ENCODE assay signal across 21 mouse cellular contexts in the genomic region with DNA sequence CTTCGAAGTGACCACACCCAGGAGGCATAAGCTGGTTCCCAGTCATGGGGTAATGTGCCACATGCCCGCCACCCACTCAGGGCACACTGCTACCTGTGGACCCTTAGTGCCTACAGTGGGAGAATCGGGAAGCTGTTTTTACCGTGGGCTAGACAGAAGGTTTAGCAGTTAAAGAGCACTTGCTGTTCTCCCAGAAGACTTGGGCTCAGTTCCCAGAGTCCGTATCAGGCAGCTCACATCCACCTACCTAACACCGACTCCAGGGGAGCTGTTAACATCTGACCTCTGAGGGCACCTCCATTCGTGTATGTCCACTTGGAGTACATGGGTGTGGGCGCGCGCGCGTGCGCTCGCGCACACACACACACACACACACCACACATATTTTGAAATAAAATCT. TPM values are rescaled to one million over a fixed set of nuclear protein-coding genes. Genes with fewer than 3 reads are reported as not detected.
DNase-seq lines count a peak whose midpoint lies in the region; ATAC-seq lines count a peak whose summit lies in the region.
"Had no signal": no experiment of that assay in that cellular context is flagged by ENCODE, and none has a peak within 500 bp of the region (broad histone marks: within the 10 kb centered on the region; RNA-seq: fewer than 3 reads in every experiment).

No protein-coding gene starts in this region.

- H3K4me3 ChIP-seq in forebrain, embryonic 11.5 days (ENCODE audit: low read depth, low read length) = no peak overlapping the region
- H3K4me3 ChIP-seq in forebrain, embryonic 12.5 days (replicated peaks) = no peak overlapping the region
- H3K4me3 ChIP-seq in embryonic facial prominence, embryonic 10.5 days = no peak overlapping the region
- no peak overlapping the region for H3K4me3 ChIP-seq in embryonic facial prominence, embryonic 15.5 days (replicated peaks)
- no peak overlapping the region for H3K4me3 ChIP-seq in limb, embryonic 12.5 days (replicated peaks)
- no peak overlapping the region for H3K4me3 ChIP-seq in hindbrain, embryonic 14.5 days (replicated peaks; ENCODE audit: low read length)
- H3K4me3 ChIP-seq: heart, embryonic 12.5 days; hindbrain, embryonic 13.5 days; stomach, embryonic 15.5 days had no signal

- no peak overlapping the region for H3K4me2 ChIP-seq in forebrain, embryonic 11.5 days (ENCODE audit: low read depth, low read length, severe bottlenecking)
- H3K4me2 ChIP-seq in forebrain, embryonic 12.5 days = no peak overlapping the region
- H3K4me2 ChIP-seq in embryonic facial prominence, embryonic 15.5 days (replicated peaks) = no peak overlapping the region
- no peak overlapping the region for H3K4me2 ChIP-seq in limb, embryonic 12.5 days
- no peak overlapping the region for H3K4me2 ChIP-seq in hindbrain, embryonic 14.5 days (replicated peaks)
- H3K4me2 ChIP-seq: heart, embryonic 12.5 days; hindbrain, embryonic 13.5 days; lung, embryonic 14.5 days; stomach, embryonic 15.5 days had no signal

- peak; percentile 45 for DNase-seq in forebrain, embryonic 11.5 days (ENCODE audit: low spot score)
- no peak for DNase-seq in embryonic facial prominence, embryonic 10.5 days (ENCODE audit: low spot score)
- DNase-seq in heart, postnatal 10 days = no peak
- DNase-seq in urinary bladder, postnatal 14 days (ENCODE audit: low spot score) = no peak
- no peak for DNase-seq in hindbrain, embryonic 14.5 days (ENCODE audit: low spot score)
- DNase-seq: adrenal gland, postnatal 25 days; cerebellum, adult 11 months; gastrocnemius, postnatal 10 days; heart, postnatal 14 days; kidney, adult 18-20 months; lung, embryonic 14.5 days; right cerebral cortex, postnatal 4 days; thymus, postnatal 25 days had no signal

- WGBS in forebrain, embryonic 11.5 days = 92% methylated on average over 15 of the region's 15 CpGs
- 94% methylated on average over 15 of the region's 15 CpGs for WGBS in forebrain, embryonic 12.5 days
- 92% methylated on average over 15 of the region's 15 CpGs for WGBS in embryonic facial prominence, embryonic 10.5 days
- 83% methylated on average over 15 of the region's 15 CpGs for WGBS in embryonic facial prominence, embryonic 15.5 days
- 75% methylated on average over 15 of the region's 15 CpGs for WGBS in limb, embryonic 12.5 days
- 96% methylated on average over 15 of the region's 15 CpGs for WGBS in hindbrain, embryonic 14.5 days

- H3K27me3 ChIP-seq in forebrain, embryonic 11.5 days (ENCODE audit: control insufficient read depth, insufficient read depth, low read length) = no peaks in the 10 kb centered on the region
- H3K27me3 ChIP-seq in forebrain, embryonic 12.5 days = no peaks in the 10 kb centered on the region
- H3K27me3 ChIP-seq in embryonic facial prominence, embryonic 10.5 days (replicated peaks; ENCODE audit: low read depth, poor library complexity, severe bottlenecking) = no peaks in the 10 kb centered on the region
- no peaks in the 10 kb centered on the region for H3K27me3 ChIP-seq in embryonic facial prominence, embryonic 15.5 days
- H3K27me3 ChIP-seq in limb, embryonic 12.5 days = no peaks in the 10 kb centered on the region
- no peaks in the 10 kb centered on the region for H3K27me3 ChIP-seq in hindbrain, embryonic 14.5 days (ENCODE audit: control insufficient read depth, insufficient read depth, low read length)
- H3K27me3 ChIP-seq: heart, embryonic 12.5 days; hindbrain, embryonic 13.5 days; stomach, embryonic 15.5 days had no signal

- intact Hi-C loops in heart, postnatal 10 days (cut with DNase I) = no loop called here

- H3K27ac ChIP-seq in forebrain, embryonic 11.5 days (ENCODE audit: low read depth, low read length) = no peak overlapping the region
- H3K27ac ChIP-seq in forebrain, embryonic 12.5 days = no peak overlapping the region
- peak overlapping the region; percentile 54 for H3K27ac ChIP-seq in embryonic facial prominence, embryonic 10.5 days (replicated peaks)
- H3K27ac ChIP-seq in embryonic facial prominence, embryonic 15.5 days (replicated peaks) = peak overlapping the region; percentile 52
- H3K27ac ChIP-seq in limb, embryonic 12.5 days = peak overlapping the region; percentile 72
- no peak overlapping the region for H3K27ac ChIP-seq in hindbrain, embryonic 14.5 days
- H3K27ac ChIP-seq: hindbrain, embryonic 13.5 days; liver, embryonic 14.5 days; stomach, embryonic 15.5 days had no signal

- H3K9ac ChIP-seq in forebrain, embryonic 11.5 days (ENCODE audit: low read length) = no peak overlapping the region
- no peak overlapping the region for H3K9ac ChIP-seq in forebrain, embryonic 12.5 days
- H3K9ac ChIP-seq in embryonic facial prominence, embryonic 15.5 days = no peak overlapping the region
- no peak overlapping the region for H3K9ac ChIP-seq in limb, embryonic 12.5 days (replicated peaks)
- H3K9ac ChIP-seq in hindbrain, embryonic 14.5 days = no peak overlapping the region
- H3K9ac ChIP-seq: heart, embryonic 12.5 days; hindbrain, embryonic 13.5 days; liver, embryonic 14.5 days; lung, embryonic 14.5 days; stomach, embryonic 15.5 days had no signal

- ATAC-seq in forebrain, embryonic 11.5 days (replicated peaks; ENCODE audit: low FRiP score) = no peak
- no peak for ATAC-seq in forebrain, embryonic 12.5 days (ENCODE audit: low FRiP score)
- ATAC-seq in embryonic facial prominence, embryonic 15.5 days (ENCODE audit: insufficient number of reproducible peaks, low FRiP score, low TSS enrichment, low read depth) = no peak
- ATAC-seq in limb, embryonic 12.5 days (ENCODE audit: insufficient number of reproducible peaks, insufficient read depth, low FRiP score, low TSS enrichment, low read depth) = no peak
- ATAC-seq in hindbrain, embryonic 14.5 days (ENCODE audit: low FRiP score) = no peak
- ATAC-seq: inflammation-experienced regulatory T-cells, adult 6 months had no signal

- no peaks in the 10 kb centered on the region for H3K9me3 ChIP-seq in forebrain, embryonic 11.5 days (ENCODE audit: control insufficient read depth, low read length)
- no peaks in the 10 kb centered on the region for H3K9me3 ChIP-seq in forebrain, embryonic 12.5 days
- no peaks in the 10 kb centered on the region for H3K9me3 ChIP-seq in embryonic facial prominence, embryonic 10.5 days
- no peaks in the 10 kb centered on the region for H3K9me3 ChIP-seq in embryonic facial prominence, embryonic 15.5 days (replicated peaks)
- no peaks in the 10 kb centered on the region for H3K9me3 ChIP-seq in limb, embryonic 12.5 days
- H3K9me3 ChIP-seq in hindbrain, embryonic 14.5 days (ENCODE audit: control insufficient read depth, low read length) = no peaks in the 10 kb centered on the region
- H3K9me3 ChIP-seq: heart, embryonic 12.5 days; hindbrain, embryonic 13.5 days; stomach, embryonic 15.5 days had no signal

- peaks cover 4% of the 10 kb centered on the region; the same call in 1 of the 2 replicates for H3K4me1 ChIP-seq in forebrain, embryonic 11.5 days (replicated peaks; ENCODE audit: control insufficient read depth, insufficient read depth, low read length)
- peaks cover 21% of the 10 kb centered on the region for H3K4me1 ChIP-seq in forebrain, embryonic 12.5 days
- peaks cover 58% of the 10 kb centered on the region for H3K4me1 ChIP-seq in embryonic facial prominence, embryonic 10.5 days
- peaks cover 31% of the 10 kb centered on the region for H3K4me1 ChIP-seq in embryonic facial prominence, embryonic 15.5 days
- H3K4me1 ChIP-seq in limb, embryonic 12.5 days (replicated peaks) = peaks cover 41% of the 10 kb centered on the region
- peaks cover 13% of the 10 kb centered on the region for H3K4me1 ChIP-seq in hindbrain, embryonic 14.5 days (replicated peaks; ENCODE audit: control insufficient read depth, insufficient read depth, low read length)
- H3K4me1 ChIP-seq: heart, embryonic 12.5 days had no signal

- peaks cover 24% of the 10 kb centered on the region for H3K36me3 ChIP-seq in forebrain, embryonic 11.5 days (ENCODE audit: control insufficient read depth, insufficient read depth, low read length)
- H3K36me3 ChIP-seq in forebrain, embryonic 12.5 days (replicated peaks) = peaks cover 75% of the 10 kb centered on the region
- H3K36me3 ChIP-seq in embryonic facial prominence, embryonic 10.5 days (replicated peaks) = peaks cover 77% of the 10 kb centered on the region
- peaks cover 71% of the 10 kb centered on the region for H3K36me3 ChIP-seq in embryonic facial prominence, embryonic 15.5 days
- H3K36me3 ChIP-seq in limb, embryonic 12.5 days = peaks cover 77% of the 10 kb centered on the region
- peaks cover 71% of the 10 kb centered on the region for H3K36me3 ChIP-seq in hindbrain, embryonic 14.5 days (replicated peaks; ENCODE audit: control insufficient read depth, insufficient read depth)

RNA-seq across cellular contexts. Expression of a gene that starts 4.2 kb away (rescaled TPM):
- 18.4 and 20.6 TPM in 2 replicates for polyA plus RNA-seq in forebrain, embryonic 11.5 days (2014; fragmentation: Nextera tagmentation; extraction: Ambion mirVana)
- polyA plus RNA-seq in forebrain, embryonic 12.5 days (2016; fragmentation: Nextera tagmentation; extraction: Ambion mirVana) = 23.9 and 25.1 TPM in 2 replicates
- 17.0 and 17.2 TPM in 2 replicates for polyA plus RNA-seq in embryonic facial prominence, embryonic 10.5 days (2016; fragmentation: Nextera tagmentation; extraction: Ambion mirVana)
- polyA plus RNA-seq in embryonic facial prominence, embryonic 15.5 days (2015; fragmentation: Nextera tagmentation; extraction: Ambion mirVana) = 26.9 and 27.0 TPM in 2 replicates
- polyA plus RNA-seq in limb, embryonic 12.5 days (2016; fragmentation: Nextera tagmentation; extraction: Ambion mirVana) = 17.3 and 17.9 TPM in 2 replicates
- 1 to 10 TPM; 6.2 to 8.1 TPM for total RNA-seq in heart, postnatal 10 days (2021)
- polyA plus RNA-seq in hindbrain, embryonic 14.5 days (2014; fragmentation: Nextera tagmentation; extraction: Ambion mirVana) = 25.5 and 30.2 TPM in 2 replicates

RNA-seq across cellular contexts. Expression of a gene that starts 5.1 kb away (rescaled TPM):
- 36.2 and 39.4 TPM in 2 replicates for polyA plus RNA-seq in forebrain, embryonic 11.5 days (2014; fragmentation: Nextera tagmentation; extraction: Ambion mirVana)
- polyA plus RNA-seq in forebrain, embryonic 12.5 days (2016; fragmentation: Nextera tagmentation; extraction: Ambion mirVana) = 35.3 and 38.3 TPM in 2 replicates
- 27.4 and 28.1 TPM in 2 replicates for polyA plus RNA-seq in embryonic facial prominence, embryonic 10.5 days (2016; fragmentation: Nextera tagmentation; extraction: Ambion mirVana)
- polyA plus RNA-seq in embryonic facial prominence, embryonic 15.5 days (2015; fragmentation: Nextera tagmentation; extraction: Ambion mirVana) = 26.7 and 27.6 TPM in 2 replicates
- polyA plus RNA-seq in limb, embryonic 12.5 days (2016; fragmentation: Nextera tagmentation; extraction: Ambion mirVana) = 30.0 and 31.7 TPM in 2 replicates
- total RNA-seq in heart, postnatal 10 days (2021) = 10 to 100 TPM; 17.1 to 18.1 TPM
- polyA plus RNA-seq in hindbrain, embryonic 14.5 days (2014; fragmentation: Nextera tagmentation; extraction: Ambion mirVana) = 38.0 and 41.9 TPM in 2 replicates

RNA-seq across cellular contexts. Expression of a gene that starts 29.9 kb away (rescaled TPM):
- polyA plus RNA-seq in forebrain, embryonic 11.5 days (2014; fragmentation: Nextera tagmentation; extraction: Ambion mirVana) = 57.4 and 60.3 TPM in 2 replicates
- polyA plus RNA-seq in forebrain, embryonic 12.5 days (2016; fragmentation: Nextera tagmentation; extraction: Ambion mirVana) = 53.2 and 56.7 TPM in 2 replicates
- polyA plus RNA-seq in embryonic facial prominence, embryonic 10.5 days (2016; fragmentation: Nextera tagmentation; extraction: Ambion mirVana) = 53.4 and 57.6 TPM in 2 replicates
- 48.6 and 49.5 TPM in 2 replicates for polyA plus RNA-seq in embryonic facial prominence, embryonic 15.5 days (2015; fragmentation: Nextera tagmentation; extraction: Ambion mirVana)
- 51.8 and 54.1 TPM in 2 replicates for polyA plus RNA-seq in limb, embryonic 12.5 days (2016; fragmentation: Nextera tagmentation; extraction: Ambion mirVana)
- total RNA-seq in heart, postnatal 10 days (2021) = 10 to 100 TPM; 21.1 TPM
- 42.3 and 43.7 TPM in 2 replicates for polyA plus RNA-seq in hindbrain, embryonic 14.5 days (2014; fragmentation: Nextera tagmentation; extraction: Ambion mirVana)

RNA-seq across cellular contexts. Expression of a gene that starts 30.1 kb away (rescaled TPM):
- polyA plus RNA-seq in forebrain, embryonic 11.5 days (2014; fragmentation: Nextera tagmentation; extraction: Ambion mirVana) = 26.5 and 27.4 TPM in 2 replicates
- polyA plus RNA-seq in forebrain, embryonic 12.5 days (2016; fragmentation: Nextera tagmentation; extraction: Ambion mirVana) = 24.5 and 25.7 TPM in 2 replicates
- 26.4 and 28.0 TPM in 2 replicates for polyA plus RNA-seq in embryonic facial prominence, embryonic 10.5 days (2016; fragmentation: Nextera tagmentation; extraction: Ambion mirVana)
- polyA plus RNA-seq in embryonic facial prominence, embryonic 15.5 days (2015; fragmentation: Nextera tagmentation; extraction: Ambion mirVana) = 19.2 and 19.6 TPM in 2 replicates
- polyA plus RNA-seq in limb, embryonic 12.5 days (2016; fragmentation: Nextera tagmentation; extraction: Ambion mirVana) = 23.7 and 25.8 TPM in 2 replicates
- total RNA-seq in heart, postnatal 10 days (2021) = 1 to 10 TPM; 7.1 to 8.4 TPM
- 22.2 and 24.2 TPM in 2 replicates for polyA plus RNA-seq in hindbrain, embryonic 14.5 days (2014; fragmentation: Nextera tagmentation; extraction: Ambion mirVana)

RNA-seq across cellular contexts. Expression of a gene that starts 35.0 kb away (rescaled TPM):
- polyA plus RNA-seq in forebrain, embryonic 11.5 days (2014; fragmentation: Nextera tagmentation; extraction: Ambion mirVana) = 10.5 and 10.7 TPM in 2 replicates
- 22.4 and 25.4 TPM in 2 replicates for polyA plus RNA-seq in forebrain, embryonic 12.5 days (2016; fragmentation: Nextera tagmentation; extraction: Ambion mirVana)
- 2.1 and 4.2 TPM in 2 replicates for polyA plus RNA-seq in embryonic facial prominence, embryonic 10.5 days (2016; fragmentation: Nextera tagmentation; extraction: Ambion mirVana)
- polyA plus RNA-seq in embryonic facial prominence, embryonic 15.5 days (2015; fragmentation: Nextera tagmentation; extraction: Ambion mirVana) = 1.0 and 1.6 TPM in 2 replicates
- polyA plus RNA-seq in limb, embryonic 12.5 days (2016; fragmentation: Nextera tagmentation; extraction: Ambion mirVana) = 0.76 and 0.78 TPM in 2 replicates
- total RNA-seq in heart, postnatal 10 days (2021) = not detected
- polyA plus RNA-seq in hindbrain, embryonic 14.5 days (2014; fragmentation: Nextera tagmentation; extraction: Ambion mirVana) = 19.4 and 23.9 TPM in 2 replicates
- total RNA-seq: heart, postnatal 14 days had no signal

Comparison
In these comparisons a context has a peak if more than half of its experiments do, and no peak if none do; other contexts are left out.
1. H3K27ac ChIP-seq: peak in embryonic facial prominence, embryonic 10.5 days (single experiment), embryonic facial prominence, embryonic 15.5 days (single experiment) and limb, embryonic 12.5 days (single experiment); none in forebrain, embryonic 11.5 days (single experiment), forebrain, embryonic 12.5 days (single experiment) and hindbrain, embryonic 14.5 days (single experiment).